Mouse (Mus musculus): Measurements from ENCODE around the gene Hipk2. TPM values are rescaled to one million over a fixed set of nuclear protein-coding genes. Genes with fewer than 3 reads are reported as not detected.

Hipk2 gene
- polyA plus RNA-seq, 1 experiment from 2014 or later = 11.0 TPM

- Histone ChIP-seq H3K27me3 (ENCODE audit: control insufficient read depth, insufficient read depth, low read length) (no peaks in the 10 kb centered on the region), H3K9me3 (ENCODE audit: control insufficient read depth, low read length) (no peaks in the 10 kb centered on the region), H3K9ac (ENCODE audit: low read length) (no peak overlapping the region), H3K36me3 (ENCODE audit: control insufficient read depth, insufficient read depth, low read length) (no peaks in the 10 kb centered on the region), H3K27ac (replicated peaks in 1 of 2; ENCODE audit: control insufficient read depth in 1 of 2, insufficient read depth in 1 of 2, low read depth in 2 of 2, low read length in 2 of 2) (no peak overlapping the region), H3K4me2 (ENCODE audit: low read length) (no peak overlapping the region), H3K4me3 (ENCODE audit: control insufficient read depth in 1 of 2, insufficient read depth in 1 of 2, low read depth in 1 of 2, low read length in 2 of 2) (no peak overlapping the region), H3K4me1 (ENCODE audit: control insufficient read depth in 2 of 2, insufficient read depth in 2 of 2, low read length in 2 of 2) (peaks cover 18 to 34% of the 10 kb centered on the region in 2 experiments)
- ATAC-seq (ENCODE audit: insufficient number of reproducible peaks, insufficient read depth, low FRiP score, low read depth) = no peak
- 88% methylated on average over 6 of the region's 6 CpGs for WGBS
Observed at GRCm38 (mm10) chr6:38920141-38920540, 44.2 kb upstream of the Hipk2 start.

GRCm38 (mm10) chr6:38919135-38919740 lies 43.3 kb upstream of the Hipk2 start:
- Histone ChIP-seq H3K4me1 (ENCODE audit: control insufficient read depth in 2 of 2, insufficient read depth in 2 of 2, low read length in 2 of 2) (peaks cover 16 to 31% of the 10 kb centered on the region in 2 experiments), H3K27me3 (ENCODE audit: control insufficient read depth, insufficient read depth, low read length) (no peaks in the 10 kb centered on the region), H3K27ac (replicated peaks in 1 of 2; ENCODE audit: control insufficient read depth in 1 of 2, insufficient read depth in 1 of 2, low read depth in 2 of 2, low read length in 2 of 2) (no peak overlapping the region), H3K36me3 (ENCODE audit: control insufficient read depth, insufficient read depth, low read length) (no peaks in the 10 kb centered on the region), H3K4me3 (ENCODE audit: control insufficient read depth in 1 of 2, insufficient read depth in 1 of 2, low read depth in 1 of 2, low read length in 2 of 2) (no peak overlapping the region), H3K9me3 (ENCODE audit: control insufficient read depth, low read length) (no peaks in the 10 kb centered on the region), H3K9ac (ENCODE audit: low read length) (no peak overlapping the region), H3K4me2 (ENCODE audit: low read length) (no peak overlapping the region)
- WGBS = 88% methylated on average over 14 of the region's 14 CpGs
- ATAC-seq (ENCODE audit: insufficient number of reproducible peaks, insufficient read depth, low FRiP score, low read depth) = no peak

GRCm38 (mm10) chr6:38918728-38919127 lies 42.8 kb upstream of the Hipk2 start:
- no peaks in the 10 kb centered on the region for H3K27me3 ChIP-seq (ENCODE audit: control insufficient read depth, insufficient read depth, low read length)
- H3K4me2 ChIP-seq (ENCODE audit: low read length) = no peak overlapping the region
- ATAC-seq (ENCODE audit: insufficient number of reproducible peaks, insufficient read depth, low FRiP score, low read depth) = no peak
- H3K27ac ChIP-seq (replicated peaks in 1 of 2; ENCODE audit: control insufficient read depth in 1 of 2, insufficient read depth in 1 of 2, low read depth in 2 of 2, low read length in 2 of 2) = no peak overlapping the region
- no peaks in the 10 kb centered on the region for H3K9me3 ChIP-seq (ENCODE audit: control insufficient read depth, low read length)
- no peaks in the 10 kb centered on the region for H3K36me3 ChIP-seq (ENCODE audit: control insufficient read depth, insufficient read depth, low read length)
- H3K9ac ChIP-seq (ENCODE audit: low read length) = no peak overlapping the region
- no peak overlapping the region for H3K4me3 ChIP-seq (ENCODE audit: control insufficient read depth in 1 of 2, insufficient read depth in 1 of 2, low read depth in 1 of 2, low read length in 2 of 2)
- 88% methylated on average over 4 of the region's 4 CpGs for WGBS
- peaks cover 14 to 26% of the 10 kb centered on the region in 2 experiments for H3K4me1 ChIP-seq (ENCODE audit: control insufficient read depth in 2 of 2, insufficient read depth in 2 of 2, low read length in 2 of 2)

GRCm38 (mm10) chr6:38917415-38917814 lies 41.5 kb upstream of the Hipk2 start:
- Histone ChIP-seq H3K4me1 (ENCODE audit: control insufficient read depth in 2 of 2, insufficient read depth in 2 of 2, low read length in 2 of 2) (peaks cover 20 to 32% of the 10 kb centered on the region in 2 experiments), H3K4me3 (ENCODE audit: control insufficient read depth in 1 of 2, insufficient read depth in 1 of 2, low read depth in 1 of 2, low read length in 2 of 2) (no peak overlapping the region), H3K9me3 (ENCODE audit: control insufficient read depth, low read length) (no peaks in the 10 kb centered on the region), H3K9ac (ENCODE audit: low read length) (no peak overlapping the region), H3K4me2 (ENCODE audit: low read length) (no peak overlapping the region), H3K27me3 (ENCODE audit: control insufficient read depth, insufficient read depth, low read length) (no peaks in the 10 kb centered on the region), H3K36me3 (ENCODE audit: control insufficient read depth, insufficient read depth, low read length) (no peaks in the 10 kb centered on the region), H3K27ac (replicated peaks in 1 of 2; ENCODE audit: control insufficient read depth in 1 of 2, insufficient read depth in 1 of 2, low read depth in 2 of 2, low read length in 2 of 2) (no peak overlapping the region)
- no peak for ATAC-seq (ENCODE audit: insufficient number of reproducible peaks, insufficient read depth, low FRiP score, low read depth)
- WGBS = 22% methylated on average over 3 of the region's 3 CpGs

- H3K36me3 ChIP-seq (ENCODE audit: control insufficient read depth, insufficient read depth, low read length) = no peaks in the 10 kb centered on the region
- no peak overlapping the region for H3K4me2 ChIP-seq (ENCODE audit: low read length)
- no peaks in the 10 kb centered on the region for H3K9me3 ChIP-seq (ENCODE audit: control insufficient read depth, low read length)
- no peak overlapping the region for H3K4me3 ChIP-seq (ENCODE audit: control insufficient read depth in 1 of 2, insufficient read depth in 1 of 2, low read depth in 1 of 2, low read length in 2 of 2)
- no peak overlapping the region for H3K9ac ChIP-seq (ENCODE audit: low read length)
- H3K27me3 ChIP-seq (ENCODE audit: control insufficient read depth, insufficient read depth, low read length) = no peaks in the 10 kb centered on the region
- no peak overlapping the region for H3K27ac ChIP-seq (replicated peaks in 1 of 2; ENCODE audit: control insufficient read depth in 1 of 2, insufficient read depth in 1 of 2, low read depth in 2 of 2, low read length in 2 of 2)
- H3K4me1 ChIP-seq (ENCODE audit: control insufficient read depth in 2 of 2, insufficient read depth in 2 of 2, low read length in 2 of 2) = peaks cover 14 to 25% of the 10 kb centered on the region in 2 experiments
- WGBS = 76% methylated on average over 4 of the region's 4 CpGs
- ATAC-seq (ENCODE audit: insufficient number of reproducible peaks, insufficient read depth, low FRiP score, low read depth) = no peak
Observed at GRCm38 (mm10) chr6:38916571-38916970, 40.6 kb upstream of the Hipk2 start.

GRCm38 (mm10) chr6:38915776-38916175 lies 39.8 kb upstream of the Hipk2 start:
- H3K27ac ChIP-seq (replicated peaks in 1 of 2; ENCODE audit: control insufficient read depth in 1 of 2, insufficient read depth in 1 of 2, low read depth in 2 of 2, low read length in 2 of 2) = no peak overlapping the region
- no peaks in the 10 kb centered on the region for H3K9me3 ChIP-seq (ENCODE audit: control insufficient read depth, low read length)
- H3K4me1 ChIP-seq (ENCODE audit: control insufficient read depth in 2 of 2, insufficient read depth in 2 of 2, low read length in 2 of 2) = peaks cover 8 to 24% of the 10 kb centered on the region in 2 experiments
- H3K4me2 ChIP-seq (ENCODE audit: low read length) = no peak overlapping the region
- 73% methylated on average over 5 of the region's 5 CpGs for WGBS
- no peak overlapping the region for H3K4me3 ChIP-seq (ENCODE audit: control insufficient read depth in 1 of 2, insufficient read depth in 1 of 2, low read depth in 1 of 2, low read length in 2 of 2)
- H3K9ac ChIP-seq (ENCODE audit: low read length) = no peak overlapping the region
- no peak for ATAC-seq (ENCODE audit: insufficient number of reproducible peaks, insufficient read depth, low FRiP score, low read depth)
- H3K27me3 ChIP-seq (ENCODE audit: control insufficient read depth, insufficient read depth, low read length) = no peaks in the 10 kb centered on the region
- no peaks in the 10 kb centered on the region for H3K36me3 ChIP-seq (ENCODE audit: control insufficient read depth, insufficient read depth, low read length)

GRCm38 (mm10) chr6:38914181-38914580 lies 38.2 kb upstream of the Hipk2 start:
- Histone ChIP-seq H3K36me3 (ENCODE audit: control insufficient read depth, insufficient read depth, low read length) (no peaks in the 10 kb centered on the region), H3K9ac (ENCODE audit: low read length) (no peak overlapping the region), H3K4me2 (ENCODE audit: low read length) (no peak overlapping the region), H3K4me3 (ENCODE audit: control insufficient read depth in 1 of 2, insufficient read depth in 1 of 2, low read depth in 1 of 2, low read length in 2 of 2) (no peak overlapping the region), H3K27ac (replicated peaks in 1 of 2; ENCODE audit: control insufficient read depth in 1 of 2, insufficient read depth in 1 of 2, low read depth in 2 of 2, low read length in 2 of 2) (no peak overlapping the region), H3K27me3 (ENCODE audit: control insufficient read depth, insufficient read depth, low read length) (no peaks in the 10 kb centered on the region), H3K9me3 (ENCODE audit: control insufficient read depth, low read length) (no peaks in the 10 kb centered on the region), H3K4me1 (ENCODE audit: control insufficient read depth in 2 of 2, insufficient read depth in 2 of 2, low read length in 2 of 2) (peaks cover 12 to 30% of the 10 kb centered on the region in 2 experiments)
- ATAC-seq (ENCODE audit: insufficient number of reproducible peaks, insufficient read depth, low FRiP score, low read depth) = no peak
- WGBS = 80% methylated on average over 10 of the region's 10 CpGs
